Mouse (Mus musculus) heart, embryonic 15.5 days (tissue): Measurements from ENCODE around the gene Cnot4. TPM values are rescaled to one million over a fixed set of nuclear protein-coding genes. Genes with fewer than 3 reads are reported as not detected.
A peak's percentile ranks its signal among the peaks of the same experiment; 100 is the strongest.
"Not testable (repeated sequence)": the region's sequence is repeated elsewhere in the genome, so short reads cannot be mapped to it uniquely, and the experiment has no call there.

Experiments
- ATAC-seq: fragments of 200-750 bp; cut with Nextera tagmentation; replicated peaks from 2 replicates; pipeline ENCODE4 v1.8.0; 2017; ENCODE audit warnings: low read depth, moderate TSS enrichment; ENCODE audit not compliant: insufficient number of reproducible peaks, insufficient read depth, low FRiP score
- H3K27ac ChIP-seq: fragments of 300-500 bp; sonication (generic); 2 replicates; pipeline ENCODE4 v1.5.1; 2015; ENCODE audit warnings: mild to moderate bottlenecking, inconsistent platforms
- H3K27me3 ChIP-seq: fragments of 300-500 bp; sonication (generic); 2 replicates; pipeline ENCODE4 v1.6.1; 2015; ENCODE audit warnings: inconsistent platforms
- H3K36me3 ChIP-seq: fragments of 300-500 bp; sonication (generic); 2 replicates; pipeline ENCODE4 v1.6.1; 2015; ENCODE audit warnings: mild to moderate bottlenecking, inconsistent platforms
- H3K4me1 ChIP-seq: fragments of 300-500 bp; sonication (generic); replicated peaks from 2 replicates; pipeline ENCODE4 v1.6.1; 2015; ENCODE audit warnings: inconsistent platforms
- H3K4me2 ChIP-seq: fragments of 300-500 bp; sonication (generic); 2 replicates; pipeline ENCODE4 v1.6.1; 2015; ENCODE audit warnings: inconsistent platforms, mild to moderate bottlenecking, moderate library complexity
- H3K4me3 ChIP-seq: fragments of 300-500 bp; sonication (generic); 2 replicates; pipeline ENCODE4 v1.5.1; 2015; ENCODE audit warnings: mild to moderate bottlenecking, inconsistent platforms
- H3K9ac ChIP-seq: fragments of 300-500 bp; sonication (generic); 2 replicates; pipeline ENCODE4 v1.6.1; 2015; ENCODE audit warnings: mild to moderate bottlenecking, inconsistent platforms
- H3K9me3 ChIP-seq: fragments of 300-500 bp; sonication (generic); replicated peaks from 2 replicates; pipeline ENCODE4 v1.6.1; 2016; ENCODE audit warnings: inconsistent platforms
- WGBS: fragments of 180-500 bp; shearing (Covaris S2); methylation state at CpG from one replicate; pipeline ENCODE4 v1.1.7; 2015; ENCODE audit warnings: mixed read lengths; 5-methylcytosine and 5-hydroxymethylcytosine counted together
- polyA plus RNA-seq: library from polyadenylated mRNA; unstranded; fragments of >200 nt; fragmentation: Nextera tagmentation; extraction: Ambion mirVana; gene quantifications from 2 replicates; pipeline ENCODE4 v1.2.1, GENCODE M21; 2015

Gene Cnot4
- 17.6 and 19.9 TPM in 2 replicates for polyA plus RNA-seq

DNA sequence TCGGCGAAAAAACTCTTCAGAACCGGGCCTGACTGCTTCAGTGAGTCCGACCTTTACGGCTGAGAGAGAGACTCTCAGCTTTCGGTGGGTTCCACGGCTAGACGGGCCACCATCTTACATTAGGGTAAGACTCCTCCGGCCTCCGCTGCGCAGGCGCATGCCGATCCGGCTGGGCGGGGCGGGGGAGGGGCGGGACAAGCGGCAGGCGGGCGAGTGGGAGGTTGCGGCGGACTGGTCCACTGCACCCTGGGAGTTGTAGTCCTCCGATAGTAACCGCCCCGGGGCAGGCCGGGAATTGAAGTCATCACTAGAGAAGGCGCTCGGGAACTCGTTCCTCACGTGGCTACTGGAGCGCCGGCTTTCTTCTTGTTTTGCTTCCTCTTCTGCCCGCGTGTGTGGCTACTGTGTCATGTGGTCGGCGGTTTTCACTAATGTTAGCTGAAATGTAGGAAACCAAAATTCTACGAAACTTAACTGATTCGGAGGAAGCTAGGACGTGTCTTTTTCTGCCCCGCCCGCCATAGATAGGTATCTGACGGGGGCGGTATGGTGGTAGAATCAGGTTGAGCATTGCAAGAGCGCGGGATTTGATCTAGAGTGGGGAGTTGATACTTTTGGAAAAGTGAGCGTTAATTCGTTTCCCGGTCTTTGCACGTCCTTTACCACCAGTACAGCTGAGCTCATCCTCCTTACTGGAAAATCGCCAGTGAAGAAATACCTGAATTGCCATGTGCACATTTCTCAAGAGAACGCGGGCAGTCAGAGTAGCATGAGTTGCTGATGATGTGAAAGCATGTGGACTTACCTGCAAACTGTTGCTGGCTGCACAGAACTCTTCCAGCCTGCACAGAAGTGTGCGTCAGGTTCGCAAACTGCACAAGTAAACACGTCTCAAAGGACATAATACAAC lies at the start of gene Cnot4:
Cnot4 (minus strand) TSS at position 146 of the 910 bp plus-strand sequence.
- Histone ChIP-seq H3K4me3 (peak within 1 kb of the TSS; percentile 90), H3K9ac (peak within 1 kb of the TSS; percentile 88), H3K27ac (peak within 1 kb of the TSS; percentile 94), H3K36me3 (no peaks in the 10 kb centered on the region), H3K4me1 (peaks cover 19% of the 10 kb centered on the region), H3K9me3 (no peaks in the 10 kb centered on the region), H3K27me3 (no peaks in the 10 kb centered on the region), H3K4me2 (peak within 1 kb of the TSS; percentile 96)
- WGBS, result under 1% methylated on average over 55 of the region's 55 CpGs
- ATAC-seq, result peak; percentile 99

DNA sequence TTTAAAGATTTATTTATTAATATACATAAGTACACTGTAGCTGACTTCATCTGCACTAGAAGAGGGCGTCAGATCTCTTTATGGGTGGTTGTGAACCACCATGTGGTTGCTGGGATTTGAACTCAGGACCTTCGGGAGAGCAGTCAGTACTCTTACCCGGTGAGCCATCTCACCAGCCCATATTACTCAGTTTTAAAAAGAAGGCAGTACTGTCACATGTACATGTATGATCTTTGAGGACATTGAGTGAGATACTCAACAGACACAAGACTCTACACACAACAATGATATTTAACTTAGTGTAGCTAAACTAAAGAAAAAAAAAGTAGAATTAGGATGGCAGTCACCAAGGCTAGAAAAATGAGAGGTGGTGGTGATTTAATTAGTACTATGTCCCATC lies 45.8 kb upstream of the Cnot4 start:
- not testable (repeated sequence) for H3K27me3 ChIP-seq, H3K9ac ChIP-seq, H3K36me3 ChIP-seq, H3K4me3 ChIP-seq, H3K9me3 ChIP-seq, H3K27ac ChIP-seq, ATAC-seq, H3K4me2 ChIP-seq, H3K4me1 ChIP-seq
- 89% methylated on average over 3 of the region's 3 CpGs for WGBS

GRCm38 (mm10) chr6:35177650-35178272 lies 44.2 kb upstream of the Cnot4 start:
- peak overlapping the region; percentile 81 for H3K9ac ChIP-seq
- no peaks in the 10 kb centered on the region for H3K27me3 ChIP-seq
- ATAC-seq, result peak; percentile 51
- peak overlapping the region; percentile 87 for H3K4me2 ChIP-seq
- H3K27ac ChIP-seq, result peak overlapping the region; percentile 93
- peak overlapping the region; percentile 70 for H3K4me3 ChIP-seq
- no peaks in the 10 kb centered on the region for H3K36me3 ChIP-seq
- peaks cover 6% of the 10 kb centered on the region; the same call in 1 of the 2 replicates for H3K4me1 ChIP-seq
- H3K9me3 ChIP-seq, result no peaks in the 10 kb centered on the region
- WGBS, result under 1% methylated on average over 66 of the region's 69 CpGs

DNA sequence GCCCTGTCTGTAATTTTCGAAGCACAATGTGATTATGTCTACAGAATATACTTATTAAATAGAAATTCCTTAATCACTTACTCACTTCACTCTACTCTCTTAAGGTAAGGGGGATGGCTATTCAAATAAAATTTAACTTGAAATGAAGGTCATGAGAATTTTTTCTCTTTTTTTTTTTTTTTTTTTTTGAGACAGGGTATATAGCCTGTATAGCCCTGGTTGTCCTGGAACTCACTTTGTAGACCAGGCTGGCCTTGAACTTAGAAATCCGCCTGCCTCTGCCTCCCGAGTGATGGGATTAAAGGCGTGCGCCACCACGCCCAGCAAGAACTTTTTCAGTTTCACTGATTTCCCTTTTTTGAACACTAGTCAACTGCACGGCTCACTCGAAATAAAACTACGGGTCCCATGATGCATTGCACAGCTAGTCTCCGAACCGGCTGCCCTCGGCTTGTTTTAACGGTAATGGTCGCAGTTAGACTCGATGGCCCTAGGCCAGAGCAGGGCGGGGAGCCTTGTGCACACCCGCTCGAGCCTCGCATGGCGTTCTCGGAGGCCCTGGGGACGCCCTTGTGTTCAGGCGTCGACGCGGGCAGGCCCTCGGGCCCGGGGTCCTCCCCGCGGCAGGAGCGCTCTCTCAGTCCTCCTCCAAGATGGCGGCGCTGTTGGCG lies 43.6 kb upstream of the Cnot4 start, which contains the start of gene Nup205:
Nup205 (plus strand) TSS at position 443 of the 671 bp plus-strand sequence.
- WGBS, result 3% methylated on average over 34 of the region's 34 CpGs
- peak; percentile 88 for ATAC-seq
- H3K9ac ChIP-seq, result peak within 1 kb of the TSS; percentile 81

GRCm38 (mm10) chr6:35173181-35173580 lies 39.7 kb upstream of the Cnot4 start:
- no peaks in the 10 kb centered on the region for H3K9me3 ChIP-seq
- 0 out of 2 replicates have a peak, but pooled peaks cover 2% of the 10 kb centered on the region for H3K4me1 ChIP-seq
- no peak overlapping the region for H3K9ac ChIP-seq
- H3K27ac ChIP-seq, result no peak overlapping the region
- no peak overlapping the region for H3K4me2 ChIP-seq
- no peak for ATAC-seq
- no peaks in the 10 kb centered on the region for H3K27me3 ChIP-seq
- H3K4me3 ChIP-seq, result no peak overlapping the region
- H3K36me3 ChIP-seq, result no peaks in the 10 kb centered on the region
- WGBS, result 83% methylated on average over 4 of the region's 4 CpGs

More for the DNA sequence above, 43.6 kb upstream of the Cnot4 start, which contains the start of gene Nup205:
- Histone ChIP-seq H3K4me1 (peaks cover 5% of the 10 kb centered on the region; the same call in 1 of the 2 replicates), H3K36me3 (no peaks in the 10 kb centered on the region), H3K27me3 (no peaks in the 10 kb centered on the region), H3K27ac (peak within 1 kb of the TSS; percentile 93), H3K4me2 (peak within 1 kb of the TSS; percentile 87), H3K9me3 (no peaks in the 10 kb centered on the region), H3K4me3 (peak within 1 kb of the TSS; percentile 70)

GRCm38 (mm10) chr6:35172028-35172427 lies 38.5 kb upstream of the Cnot4 start:
- 51% methylated on average over 3 of the region's 3 CpGs for WGBS
- not testable (repeated sequence) for H3K27ac ChIP-seq, H3K4me2 ChIP-seq, H3K36me3 ChIP-seq, H3K4me3 ChIP-seq, H3K27me3 ChIP-seq, H3K9me3 ChIP-seq, ATAC-seq, H3K9ac ChIP-seq, H3K4me1 ChIP-seq

DNA sequence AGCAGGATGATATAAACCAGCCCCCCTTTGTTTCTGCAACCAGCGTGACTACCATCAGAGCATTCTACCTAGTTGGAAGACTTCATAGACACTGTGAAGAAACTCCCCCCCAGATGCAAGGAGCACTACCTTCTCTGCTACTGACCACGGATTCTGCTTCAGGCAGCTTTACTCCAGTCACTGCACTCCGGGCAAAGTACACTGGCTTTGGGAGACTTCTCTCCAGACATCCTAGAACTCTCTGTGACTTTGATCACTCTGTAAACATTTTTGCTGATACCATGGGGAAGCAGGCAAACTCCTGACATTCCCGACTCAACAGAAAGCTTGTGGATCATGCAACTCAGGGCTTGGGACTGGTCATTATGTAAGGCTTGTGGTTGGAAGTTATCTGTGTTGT lies 35.7 kb upstream of the Cnot4 start:
- H3K4me1 ChIP-seq, result no peaks in the 10 kb centered on the region
- H3K4me3 ChIP-seq, result no peak overlapping the region
- no peaks in the 10 kb centered on the region for H3K36me3 ChIP-seq
- no peak overlapping the region for H3K27ac ChIP-seq
- no peaks in the 10 kb centered on the region for H3K27me3 ChIP-seq
- H3K9ac ChIP-seq, result no peak overlapping the region
- H3K9me3 ChIP-seq, result no peaks in the 10 kb centered on the region
- no peak overlapping the region for H3K4me2 ChIP-seq
- 63% methylated on average over 4 of the region's 4 CpGs for WGBS
- no peak for ATAC-seq

DNA sequence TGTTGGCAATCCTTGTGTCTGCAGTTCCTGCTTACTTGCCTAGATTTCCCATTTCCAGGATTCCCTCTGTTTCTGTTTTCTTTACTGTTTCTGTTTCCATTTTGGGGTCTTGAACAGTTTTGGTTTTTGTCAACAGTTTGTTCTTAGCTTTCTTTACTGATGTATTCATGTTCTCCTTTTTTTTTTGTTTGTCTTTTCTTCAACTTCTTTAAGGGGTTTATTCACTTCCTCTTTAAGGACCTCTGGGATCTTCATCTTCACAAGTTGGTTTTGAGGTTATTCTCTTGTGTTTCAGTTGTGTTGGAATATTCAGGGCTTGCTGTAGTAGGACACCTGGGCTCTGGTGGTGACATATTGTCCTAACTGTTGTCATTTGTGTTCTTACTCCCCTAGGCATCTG lies 21.0 kb upstream of the Cnot4 start:
- Histone ChIP-seq H3K4me3 (no peak overlapping the region), H3K9ac (no peak overlapping the region), H3K9me3 (no peaks in the 10 kb centered on the region), H3K4me2 (no peak overlapping the region), H3K27me3 (no peaks in the 10 kb centered on the region), H3K4me1 (no peaks in the 10 kb centered on the region; the same call in 1 of the 2 replicates), H3K36me3 (no peaks in the 10 kb centered on the region), H3K27ac (no peak overlapping the region)
- no peak for ATAC-seq

DNA sequence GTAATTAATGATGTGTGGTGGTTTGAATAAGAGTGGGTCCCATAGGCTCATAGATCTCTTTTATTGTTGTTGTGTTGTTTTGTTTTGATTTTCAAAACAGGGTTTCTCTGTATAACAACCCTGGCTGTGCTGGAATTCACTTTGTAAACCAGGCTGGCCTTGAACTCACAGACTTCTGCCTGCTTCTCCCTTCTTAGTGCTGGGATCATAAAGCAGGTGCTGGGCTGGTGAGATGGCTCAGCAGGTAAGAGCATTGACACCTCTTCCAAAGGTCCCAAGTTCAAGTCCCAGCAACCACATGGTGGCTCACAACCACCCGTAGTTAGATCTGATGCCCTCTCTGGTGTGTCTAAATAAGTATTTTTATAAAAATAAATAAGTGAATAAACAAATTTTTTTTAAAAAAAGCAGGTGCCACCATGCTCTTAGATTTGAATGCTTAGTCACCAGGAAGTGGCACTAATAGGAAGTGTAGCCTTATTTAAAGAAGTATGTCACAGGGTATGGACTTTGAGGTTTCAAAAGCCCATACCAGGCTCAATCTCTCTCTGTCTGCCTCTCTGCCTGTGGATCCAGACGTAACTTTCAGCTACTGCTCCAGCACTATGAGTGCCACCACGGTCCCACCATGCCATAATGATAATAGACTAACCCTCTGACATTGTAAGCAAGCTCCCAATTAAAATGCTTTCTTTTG lies 14.3 kb upstream of the Cnot4 start:
- WGBS, result 52% methylated on average over 3 of the region's 3 CpGs
- no peaks in the 10 kb centered on the region for H3K36me3 ChIP-seq
- no peaks in the 10 kb centered on the region for H3K4me1 ChIP-seq
- no peaks in the 10 kb centered on the region for H3K27me3 ChIP-seq
- no peak for ATAC-seq
- H3K4me3 ChIP-seq, result no peak overlapping the region
- no peak overlapping the region for H3K4me2 ChIP-seq
- no peak overlapping the region for H3K9ac ChIP-seq
- peaks cover 3% of the 10 kb centered on the region; the same call in 1 of the 2 replicates for H3K9me3 ChIP-seq
- H3K27ac ChIP-seq, result no peak overlapping the region

GRCm38 (mm10) chr6:35145569-35145968 lies 12.0 kb upstream of the Cnot4 start:
- Histone ChIP-seq H3K36me3 (no peaks in the 10 kb centered on the region), H3K4me2 (no peak overlapping the region), H3K27me3 (no peaks in the 10 kb centered on the region), H3K9ac (no peak overlapping the region), H3K9me3 (peaks cover 3% of the 10 kb centered on the region; the same call in 1 of the 2 replicates), H3K27ac (no peak overlapping the region), H3K4me3 (no peak overlapping the region), H3K4me1 (no peaks in the 10 kb centered on the region)
- 84% methylated on average over 2 of the region's 2 CpGs for WGBS
- no peak for ATAC-seq
